Mouse (Mus musculus): ENCODE measurements at regions not wholly inside any gene's neighbourhood (a gene's known extent, or its start where the extent isn't known, plus 50 kb on each side); places are given as distances from the start of the nearest gene placed in this dataset.

GRCm38 (mm10) chr3:143527982-143528381, 646.2 kb upstream of the Pkn2 start:
- TF ChIP-seq CTCF (conservative IDR thresholded peaks at IDR 0.05; ENCODE audit: low read length) (no peak), POU5F1 (IDR thresholded peaks at IDR 0.05; ENCODE audit: borderline replicate concordance, low read length) (no peak)
